Mouse (Mus musculus) midbrain, embryonic 13.5 days (tissue): Measurements from ENCODE around the gene Zscan2. TPM values are rescaled to one million over a fixed set of nuclear protein-coding genes. Genes with fewer than 3 reads are reported as not detected.
"Not testable (repeated sequence)": the region's sequence is repeated elsewhere in the genome, so short reads cannot be mapped to it uniquely, and the experiment has no call there.

Source experiments
- ATAC-seq: fragments of 200-750 bp; cut with Nextera tagmentation; 2 replicates; pipeline ENCODE4 v1.8.0; 2017; ENCODE audit warnings: mild to moderate bottlenecking, moderate TSS enrichment, moderate library complexity
- H3K27ac ChIP-seq: fragments of 300-500 bp; sonication (generic); 2 replicates; pipeline ENCODE4 v1.5.1; 2015; ENCODE audit warnings: inconsistent platforms, mild to moderate bottlenecking, moderate library complexity
- H3K27me3 ChIP-seq: fragments of 300-500 bp; sonication (generic); 2 replicates; pipeline ENCODE4 v1.6.1; 2015; ENCODE audit warnings: mild to moderate bottlenecking, inconsistent platforms
- H3K36me3 ChIP-seq: fragments of 300-500 bp; sonication (generic); 2 replicates; pipeline ENCODE4 v1.6.1; 2015; ENCODE audit warnings: mild to moderate bottlenecking, inconsistent platforms
- H3K4me1 ChIP-seq: fragments of 300-500 bp; sonication (generic); replicated peaks from 2 replicates; pipeline ENCODE4 v1.6.1; 2015; ENCODE audit warnings: inconsistent platforms
- H3K4me2 ChIP-seq: fragments of 300-500 bp; sonication (generic); replicated peaks from 2 replicates; pipeline ENCODE4 v1.6.1; 2015; ENCODE audit warnings: moderate library complexity, mild to moderate bottlenecking, inconsistent platforms
- H3K4me3 ChIP-seq: fragments of 300-500 bp; sonication (generic); replicated peaks from 2 replicates; pipeline ENCODE4 v1.5.1; 2015; ENCODE audit warnings: mild to moderate bottlenecking, inconsistent platforms
- H3K9ac ChIP-seq: fragments of 300-500 bp; sonication (generic); replicated peaks from 2 replicates; pipeline ENCODE4 v1.6.1; 2015; ENCODE audit warnings: mild to moderate bottlenecking, inconsistent platforms
- H3K9me3 ChIP-seq: fragments of 300-500 bp; sonication (generic); 2 replicates; pipeline ENCODE4 v1.6.1; 2016; ENCODE audit warnings: mild to moderate bottlenecking, inconsistent platforms
- WGBS: fragments of 180-500 bp; shearing (Covaris S2); methylation state at CpG from one replicate; pipeline ENCODE4 v1.1.7; 2015; 5-methylcytosine and 5-hydroxymethylcytosine counted together
- polyA plus RNA-seq: library from polyadenylated mRNA; unstranded; fragments of >200 nt; fragmentation: Nextera tagmentation; extraction: Ambion mirVana; gene quantifications from 2 replicates; pipeline ENCODE4 v1.2.1, GENCODE M21; 2015

The Zscan2 gene
- 6.1 and 6.6 TPM in 2 replicates for polyA plus RNA-seq

DNA sequence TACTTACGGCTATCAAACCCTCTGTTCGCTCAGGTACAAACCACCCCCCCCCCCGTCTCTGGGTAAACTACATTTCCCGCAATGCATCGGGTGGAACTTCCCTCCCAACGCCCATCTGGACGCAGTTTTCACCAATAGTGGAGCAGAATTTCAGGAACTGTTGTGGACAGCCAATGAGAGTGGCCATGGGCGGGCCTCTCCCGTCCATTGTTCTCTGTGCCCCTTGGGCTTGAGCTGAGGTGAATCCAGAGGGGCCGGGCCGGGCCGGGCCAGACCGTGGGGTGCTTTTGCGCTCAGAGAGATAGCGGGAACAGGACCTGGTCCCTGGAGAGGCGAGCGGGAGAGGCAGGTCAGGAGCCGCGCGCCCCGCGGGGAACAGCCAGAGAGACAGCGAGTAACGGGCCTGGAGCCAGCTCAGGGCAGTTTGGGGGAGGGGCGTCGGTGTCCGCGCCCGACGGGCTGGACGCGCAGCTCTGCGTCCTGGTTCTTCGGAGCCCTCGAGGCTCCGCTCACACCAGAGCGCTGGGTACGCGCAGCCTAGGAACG is at the start of gene Zscan2:
TSS of gene Zscan2 (plus strand) at position 192 of the 546 bp plus-strand sequence.
- under 1% methylated on average over 40 of the region's 40 CpGs for WGBS
- Histone ChIP-seq H3K36me3 (peaks cover 24% of the 10 kb centered on the region), H3K4me1 (peaks cover 47% of the 10 kb centered on the region), H3K4me3 (peak within 1 kb of the TSS; percentile 83), H3K27me3 (no peaks in the 10 kb centered on the region), H3K27ac (peak within 1 kb of the TSS; percentile 94), H3K4me2 (peak within 1 kb of the TSS; percentile 85), H3K9ac (peak within 1 kb of the TSS; percentile 88), H3K9me3 (no peaks in the 10 kb centered on the region)
- ATAC-seq, result peak; percentile 99

GRCm38 (mm10) chr7:80813397-80813796 is 47.3 kb upstream of the Zscan2 start:
- Histone ChIP-seq H3K4me3 (no peak overlapping the region), H3K27me3 (no peaks in the 10 kb centered on the region), H3K27ac (no peak overlapping the region), H3K9ac (no peak overlapping the region), H3K4me2 (no peak overlapping the region), H3K36me3 (no peaks in the 10 kb centered on the region), H3K4me1 (no peaks in the 10 kb centered on the region), H3K9me3 (no peaks in the 10 kb centered on the region)
- no peak for ATAC-seq
- 92% methylated on average over 4 of the region's 4 CpGs for WGBS

- Histone ChIP-seq H3K4me3 (no peak overlapping the region), H3K27ac (no peak overlapping the region), H3K9ac (no peak overlapping the region), H3K36me3 (no peaks in the 10 kb centered on the region), H3K4me1 (no peaks in the 10 kb centered on the region), H3K27me3 (no peaks in the 10 kb centered on the region), H3K4me2 (no peak overlapping the region), H3K9me3 (no peaks in the 10 kb centered on the region)
- no peak for ATAC-seq
- 80% methylated on average over 5 of the region's 5 CpGs for WGBS
Measured at GRCm38 (mm10) chr7:80816641-80817040, 44.1 kb upstream of the Zscan2 start.

DNA sequence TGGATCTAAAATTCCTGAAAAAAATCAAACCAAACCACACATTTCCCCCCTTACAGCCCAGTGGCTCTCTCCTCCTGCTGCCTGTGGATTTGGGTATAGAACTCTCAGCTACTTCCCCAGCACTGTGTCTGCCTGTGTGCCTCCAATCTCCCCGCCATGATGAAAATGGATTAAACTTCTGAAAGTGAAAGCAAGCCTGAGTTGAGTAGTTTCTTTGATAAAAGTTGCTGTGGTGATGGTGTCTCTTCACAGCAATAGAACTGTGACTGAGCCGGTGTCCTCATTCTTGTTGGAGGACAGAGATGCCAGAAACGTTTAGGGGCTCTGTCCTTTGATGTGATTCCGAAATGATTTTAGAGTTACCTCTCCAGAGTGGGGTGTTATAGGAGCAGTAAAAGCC is 39.9 kb upstream of the Zscan2 start:
- Histone ChIP-seq H3K27me3 (no peaks in the 10 kb centered on the region), H3K9me3 (no peaks in the 10 kb centered on the region), H3K36me3 (no peaks in the 10 kb centered on the region), H3K4me1 (no peaks in the 10 kb centered on the region), H3K4me3 (no peak overlapping the region), H3K4me2 (no peak overlapping the region), H3K27ac (no peak overlapping the region), H3K9ac (no peak overlapping the region)
- ATAC-seq, result no peak
- 86% methylated on average over 4 of the region's 4 CpGs for WGBS

GRCm38 (mm10) chr7:80823267-80823666 is 37.5 kb upstream of the Zscan2 start:
- no peak for ATAC-seq
- H3K4me2 ChIP-seq, result no peak overlapping the region
- no peaks in the 10 kb centered on the region for H3K4me1 ChIP-seq
- no peaks in the 10 kb centered on the region for H3K27me3 ChIP-seq
- no peak overlapping the region for H3K4me3 ChIP-seq
- no peaks in the 10 kb centered on the region for H3K36me3 ChIP-seq
- H3K9ac ChIP-seq, result no peak overlapping the region
- H3K27ac ChIP-seq, result no peak overlapping the region
- 87% methylated on average over 4 of the region's 4 CpGs for WGBS
- no peaks in the 10 kb centered on the region for H3K9me3 ChIP-seq

- Histone ChIP-seq H3K36me3 (no peaks in the 10 kb centered on the region), H3K4me1 (no peaks in the 10 kb centered on the region), H3K4me2 (no peak overlapping the region), H3K27ac (no peak overlapping the region), H3K4me3 (no peak overlapping the region), H3K27me3 (no peaks in the 10 kb centered on the region), H3K9me3 (no peaks in the 10 kb centered on the region), H3K9ac (no peak overlapping the region)
- no peak for ATAC-seq
- 87% methylated on average over 11 of the region's 11 CpGs for WGBS
Measured at GRCm38 (mm10) chr7:80823875-80824682, 36.6 kb upstream of the Zscan2 start.

GRCm38 (mm10) chr7:80825843-80826403 is 34.8 kb upstream of the Zscan2 start, which contains the start of gene Iqgap1:
Gene Iqgap1 (minus strand): TSS chr7:80825974.
- H3K9ac ChIP-seq, result no peak within 1 kb of the TSS
- H3K9me3 ChIP-seq, result no peaks in the 10 kb centered on the region
- no peak within 1 kb of the TSS for H3K4me3 ChIP-seq
- no peaks in the 10 kb centered on the region for H3K4me1 ChIP-seq
- WGBS, result 80% methylated on average over 11 of the region's 11 CpGs
- H3K4me2 ChIP-seq, result no peak within 1 kb of the TSS
- no peaks in the 10 kb centered on the region for H3K36me3 ChIP-seq
- no peak for ATAC-seq
- no peak within 1 kb of the TSS for H3K27ac ChIP-seq
- no peaks in the 10 kb centered on the region for H3K27me3 ChIP-seq

GRCm38 (mm10) chr7:80828146-80828860 is 32.4 kb upstream of the Zscan2 start:
- WGBS, result 80% methylated on average over 18 of the region's 18 CpGs
- 0 out of 2 replicates have a peak, but pooled peaks cover 3% of the 10 kb centered on the region for H3K4me1 ChIP-seq
- H3K27me3 ChIP-seq, result no peaks in the 10 kb centered on the region
- H3K9me3 ChIP-seq, result no peaks in the 10 kb centered on the region
- no peaks in the 10 kb centered on the region for H3K36me3 ChIP-seq
- H3K9ac ChIP-seq, result no peak overlapping the region
- no peak overlapping the region for H3K4me3 ChIP-seq
- H3K27ac ChIP-seq, result no peak overlapping the region
- H3K4me2 ChIP-seq, result no peak overlapping the region
- ATAC-seq, result no peak

DNA sequence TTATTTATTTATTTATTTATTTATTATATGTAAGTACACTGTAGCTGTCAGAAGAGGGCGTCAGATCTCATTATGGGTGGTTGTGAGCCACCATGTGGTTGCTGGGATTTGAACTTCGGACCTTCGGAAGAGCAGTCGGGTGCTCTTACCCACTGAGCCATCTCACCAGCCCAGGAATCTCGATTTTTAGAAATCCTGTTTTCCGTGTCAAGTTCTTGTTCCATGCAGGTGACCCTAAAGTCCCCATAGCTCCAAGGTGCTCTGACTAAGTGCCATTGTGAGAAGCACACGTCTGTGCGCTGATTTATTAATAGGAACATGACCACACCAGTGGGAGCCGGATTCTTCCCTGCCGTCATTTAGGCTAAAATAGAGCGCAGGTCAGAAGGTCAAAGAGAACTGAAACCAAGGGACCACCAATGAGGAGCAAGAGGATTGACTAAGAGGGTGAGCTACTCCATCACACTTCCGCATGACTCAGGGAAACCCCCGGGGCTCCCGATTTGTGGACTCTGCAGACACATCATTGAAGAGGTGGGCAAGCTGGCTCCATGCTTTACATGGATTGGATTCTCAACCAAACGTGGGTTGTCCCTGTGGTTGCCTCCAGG is 30.4 kb upstream of the Zscan2 start:
- Histone ChIP-seq H3K9me3 (no peaks in the 10 kb centered on the region), H3K4me1 (0 out of 2 replicates have a peak, but pooled peaks cover 3% of the 10 kb centered on the region), H3K9ac (no peak overlapping the region), H3K27me3 (no peaks in the 10 kb centered on the region), H3K4me3 (no peak overlapping the region), H3K36me3 (no peaks in the 10 kb centered on the region), H3K27ac (no peak overlapping the region), H3K4me2 (no peak overlapping the region)
- no peak for ATAC-seq
- WGBS, result 86% methylated on average over 15 of the region's 15 CpGs

- Histone ChIP-seq H3K9ac (no peak overlapping the region), H3K4me1 (0 out of 2 replicates have a peak, but pooled peaks cover 3% of the 10 kb centered on the region), H3K4me2 (no peak overlapping the region), H3K36me3 (no peaks in the 10 kb centered on the region), H3K4me3 (no peak overlapping the region), H3K9me3 (no peaks in the 10 kb centered on the region), H3K27me3 (no peaks in the 10 kb centered on the region), H3K27ac (no peak overlapping the region)
- ATAC-seq, result no peak
- WGBS, result 54% methylated on average over 4 of the region's 4 CpGs
Measured at GRCm38 (mm10) chr7:80832191-80832590, 28.5 kb upstream of the Zscan2 start.

- ATAC-seq, result peak; percentile 88
- H3K27ac ChIP-seq, H3K4me2 ChIP-seq, H3K9me3 ChIP-seq, H3K36me3 ChIP-seq, H3K27me3 ChIP-seq, H3K9ac ChIP-seq, H3K4me1 ChIP-seq, H3K4me3 ChIP-seq: not testable (repeated sequence)
- WGBS, result 19% methylated on average over 14 of the region's 14 CpGs
Measured at GRCm38 (mm10) chr7:80832996-80833650, 27.6 kb upstream of the Zscan2 start.
